Mouse (Mus musculus): Measurements from ENCODE around the gene Asgr2.
"Not testable (repeated sequence)": the region's sequence is repeated elsewhere in the genome, so short reads cannot be mapped to it uniquely, and the experiment has no call there.

Gene Asgr2

DNA sequence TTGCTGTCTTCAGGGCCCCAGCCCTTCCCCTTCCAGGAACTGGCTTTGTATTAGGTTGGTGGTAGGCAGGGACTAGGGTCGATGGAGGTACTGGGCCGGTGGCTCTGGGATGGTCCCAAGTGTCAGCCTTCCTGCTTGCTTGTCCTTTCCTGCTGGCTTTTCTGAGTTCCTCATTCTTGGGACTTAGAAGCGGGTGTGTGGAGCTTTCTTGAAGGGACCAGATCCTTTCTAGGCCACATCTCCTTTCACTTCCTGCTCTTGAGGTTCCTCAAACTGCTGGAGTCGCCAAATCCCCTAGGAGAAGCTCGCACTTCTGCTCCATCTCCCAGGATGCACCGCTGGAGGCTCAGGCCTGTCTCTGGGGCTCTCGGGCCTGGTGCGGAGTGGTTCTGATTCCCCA is 7.9 kb upstream of the Asgr2 start:
- DNase-seq (ENCODE audit: low read depth, low spot score) = peak; percentile 26

DNA sequence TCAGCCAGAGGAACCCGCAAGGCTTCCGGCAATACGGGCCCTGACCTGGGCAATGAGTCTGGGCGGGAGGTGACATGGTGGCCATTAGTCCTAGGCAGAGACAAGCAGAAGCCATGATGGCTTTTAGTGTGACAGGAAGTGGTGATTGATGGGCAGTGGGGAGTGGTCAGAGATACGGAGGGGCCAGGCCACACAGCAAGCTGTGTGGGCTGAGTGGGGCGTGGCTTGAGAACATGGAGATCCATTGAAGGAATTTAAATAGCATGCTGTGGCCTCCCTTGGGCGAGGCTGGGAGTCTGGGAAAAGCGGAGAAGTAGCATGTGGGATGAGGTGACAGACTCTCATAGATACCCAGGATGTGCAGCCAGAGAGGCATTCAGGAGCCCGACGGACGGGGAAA is 5.0 kb downstream of the Asgr2 start:
- no peak for DNase-seq (ENCODE audit: low read depth, low spot score)

DNA sequence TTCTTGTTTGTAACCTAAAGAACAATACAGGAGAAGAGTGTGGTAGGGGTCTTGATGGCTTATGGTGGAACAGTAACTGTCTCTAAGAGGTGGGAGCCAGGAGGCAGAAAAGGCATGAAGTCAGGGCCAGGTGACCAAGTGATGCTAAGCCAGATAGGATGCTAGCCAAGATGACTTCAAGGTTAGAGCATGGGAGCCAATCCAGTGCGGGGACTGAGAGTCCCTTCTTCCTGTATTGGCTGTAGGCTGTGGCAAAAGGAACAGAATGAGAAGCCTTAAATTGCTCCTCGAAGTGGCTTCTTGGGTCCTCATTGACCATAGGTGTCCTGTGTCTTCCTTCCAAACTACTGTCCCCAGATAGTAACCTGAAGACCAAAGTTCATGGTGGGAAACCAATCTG is 6.7 kb downstream of the Asgr2 start:
- no peak for DNase-seq (ENCODE audit: low read depth, low spot score)

DNA sequence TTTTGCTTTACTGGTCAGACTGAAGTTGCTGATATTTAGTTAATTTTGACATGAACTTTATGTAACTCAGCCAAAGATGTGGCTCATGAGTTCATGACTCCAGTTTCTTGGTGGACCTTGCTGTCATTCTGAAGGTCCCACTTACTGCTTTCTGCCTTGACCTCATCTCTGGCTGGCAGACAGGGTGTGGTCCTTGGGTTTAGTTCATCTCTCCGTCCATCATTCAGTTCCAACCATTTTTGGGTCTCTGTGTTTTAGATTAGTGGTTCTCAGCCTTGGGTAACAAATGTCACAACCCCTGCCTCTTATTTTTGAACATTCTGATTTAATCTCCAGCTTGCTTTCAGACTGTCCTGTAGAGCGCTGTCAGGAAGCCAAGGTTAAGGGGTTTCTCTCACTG is 7.4 kb downstream of the Asgr2 start:
- DNase-seq (ENCODE audit: low read depth, low spot score) = no peak

DNA sequence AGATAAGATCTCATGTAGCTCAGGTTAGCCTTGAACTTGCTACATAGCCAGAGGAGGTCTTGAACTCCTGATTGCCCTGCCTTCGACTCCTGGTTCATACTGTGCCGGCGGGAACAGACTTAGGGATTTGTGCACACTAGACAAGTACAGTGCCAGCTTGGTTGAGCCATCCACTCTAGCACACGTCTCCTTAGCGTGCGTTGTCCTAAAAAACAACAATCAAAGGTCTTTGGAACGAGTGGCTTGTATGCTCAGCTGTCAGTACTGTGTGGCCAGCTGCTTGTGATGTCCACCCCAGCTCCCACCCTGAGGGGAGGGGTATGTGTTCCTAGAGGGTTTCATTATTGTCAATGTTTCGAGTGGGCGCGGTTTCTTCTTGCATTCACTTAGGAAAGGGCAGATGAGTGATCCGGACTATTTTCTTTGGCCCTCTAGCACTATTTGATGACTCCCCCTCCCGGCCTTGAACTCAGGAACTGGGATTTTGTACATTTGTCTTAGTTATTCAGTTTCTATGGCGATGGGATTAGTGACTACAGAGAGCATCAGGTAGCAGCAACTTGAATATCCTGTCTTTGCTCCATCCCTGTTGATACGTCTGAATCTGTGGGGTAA is 11.4 kb downstream of the Asgr2 start:
- no peak for DNase-seq (ENCODE audit: low read depth, low spot score)

DNA sequence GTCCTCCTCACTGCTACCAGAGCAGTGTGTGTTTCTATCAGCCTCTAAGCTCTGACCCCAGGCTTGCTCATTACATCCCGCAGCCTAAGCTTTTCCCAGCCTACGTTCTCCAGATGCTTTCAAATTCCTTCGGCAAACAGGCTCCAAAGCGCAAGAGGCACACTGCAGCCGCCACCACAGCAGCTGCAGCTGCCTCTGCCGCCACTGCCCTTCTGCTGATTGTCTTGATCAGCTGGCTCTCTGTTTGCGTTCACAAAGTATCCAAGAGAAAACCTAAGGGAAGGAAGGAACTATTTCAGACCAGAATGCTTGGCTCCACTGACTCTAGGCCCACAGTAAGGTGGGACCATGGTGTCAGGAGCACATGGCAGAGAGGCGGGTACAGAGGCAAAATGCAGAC is 14.6 kb downstream of the Asgr2 start:
- no peak for DNase-seq (ENCODE audit: low read depth, low spot score)

DNA sequence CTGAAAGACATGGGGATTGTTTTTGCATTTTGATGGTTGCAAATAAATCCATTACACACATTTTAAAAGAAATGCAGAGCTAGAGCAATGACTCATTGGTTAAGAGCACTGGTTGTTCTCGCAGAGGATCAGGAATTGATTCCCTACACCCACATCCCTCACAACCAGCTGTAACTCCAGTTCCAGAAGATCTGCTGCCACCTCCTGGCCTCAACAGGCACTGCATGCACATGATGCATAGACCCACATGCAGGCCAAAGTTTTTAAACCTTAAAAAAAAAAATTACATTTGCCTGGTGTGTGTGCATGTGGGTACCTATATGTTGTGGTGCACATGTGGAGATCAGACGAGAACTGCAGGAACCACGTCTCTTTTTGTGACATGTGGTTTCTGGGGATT is 17.7 kb downstream of the Asgr2 start:
- DNase-seq (ENCODE audit: low read depth, low spot score) = no peak

DNA sequence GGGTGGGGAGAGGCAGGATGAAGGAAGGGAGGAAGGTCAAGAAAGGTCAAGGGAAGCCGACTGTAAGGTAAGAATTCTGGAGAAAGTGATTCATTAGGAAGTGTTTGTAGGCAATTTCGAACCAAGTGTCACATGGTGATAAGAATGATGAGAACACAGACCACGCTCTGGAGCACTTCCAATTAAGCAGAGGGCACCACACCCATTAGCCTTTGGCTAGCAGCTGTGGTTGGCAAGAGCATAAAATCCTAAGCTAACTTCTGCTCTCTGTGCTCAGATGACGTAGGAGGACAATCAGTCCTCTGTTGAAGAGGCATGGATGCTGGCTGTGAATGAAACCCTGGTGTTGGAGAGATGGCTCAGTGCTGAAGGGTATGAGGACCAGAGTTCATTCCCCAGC is 22.1 kb downstream of the Asgr2 start:
- peak; percentile 4 for DNase-seq (ENCODE audit: low read depth, low spot score)

DNA sequence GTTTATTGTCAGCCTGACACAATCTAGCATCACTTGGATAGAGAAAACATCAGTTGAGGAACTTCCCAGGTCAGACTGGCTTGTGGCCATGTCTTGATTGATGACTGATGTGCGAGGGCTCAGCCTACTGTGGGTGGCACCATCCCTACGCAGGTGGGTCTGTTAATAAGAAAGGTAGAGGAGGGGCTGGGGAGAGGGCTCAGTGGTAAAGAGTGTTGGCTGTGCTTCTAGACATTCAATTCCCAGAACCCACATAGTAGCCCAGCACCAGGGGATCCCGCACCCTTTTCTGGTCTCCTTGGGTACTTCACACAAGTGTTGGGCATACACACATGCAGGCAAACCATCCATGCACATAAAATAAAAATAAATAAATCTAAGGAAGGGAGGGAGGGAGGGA is 23.5 kb downstream of the Asgr2 start:
- DNase-seq (ENCODE audit: low read depth, low spot score) = no peak

DNA sequence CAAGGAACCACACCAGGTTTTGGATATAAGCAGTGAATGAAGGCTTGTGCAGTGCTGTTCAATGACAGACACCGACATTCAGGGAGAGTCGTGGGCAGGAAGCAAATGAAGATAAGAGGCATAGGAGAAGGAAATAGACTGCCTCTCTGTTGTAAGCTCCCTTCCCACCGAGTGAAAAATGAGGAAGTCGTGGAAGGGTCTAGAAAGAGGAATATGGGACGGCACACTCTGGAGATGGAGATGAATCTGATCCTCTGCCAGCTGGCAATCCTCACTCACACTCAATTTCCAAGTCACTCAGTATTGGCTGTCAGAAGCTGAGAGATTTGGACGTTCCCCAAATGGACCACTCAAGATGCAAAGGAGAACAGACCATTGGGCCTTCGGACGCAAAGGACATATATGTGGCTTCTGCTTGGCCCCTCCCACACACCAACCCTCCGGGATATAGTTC is 37.5 kb downstream of the Asgr2 start, which contains the start of gene Mgl2:
TSS of gene Mgl2 (plus strand) at position 404 of the 454 bp plus-strand sequence.
- no peak for DNase-seq (ENCODE audit: low read depth, low spot score)

DNA sequence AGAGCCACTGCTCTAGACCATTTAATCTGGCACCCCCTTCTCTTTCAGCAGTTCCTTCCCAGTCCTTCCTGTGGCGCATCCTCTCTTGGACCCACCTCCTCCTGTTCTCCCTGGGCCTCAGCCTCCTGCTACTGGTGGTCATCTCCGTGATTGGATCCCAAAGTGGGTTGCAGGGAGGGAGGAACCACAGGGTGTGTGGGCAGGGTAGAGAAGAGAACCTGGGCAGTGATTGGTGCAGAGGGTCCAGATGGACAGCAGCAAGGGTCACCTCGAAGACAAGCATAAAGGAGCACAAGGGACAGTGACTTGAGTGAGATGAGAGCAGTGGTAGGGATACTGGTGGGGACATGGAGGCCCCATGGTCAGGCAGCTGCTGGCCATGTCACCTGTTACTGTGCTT is 42.6 kb downstream of the Asgr2 start:
- DNase-seq (ENCODE audit: low read depth, low spot score) = not testable (repeated sequence)

DNA sequence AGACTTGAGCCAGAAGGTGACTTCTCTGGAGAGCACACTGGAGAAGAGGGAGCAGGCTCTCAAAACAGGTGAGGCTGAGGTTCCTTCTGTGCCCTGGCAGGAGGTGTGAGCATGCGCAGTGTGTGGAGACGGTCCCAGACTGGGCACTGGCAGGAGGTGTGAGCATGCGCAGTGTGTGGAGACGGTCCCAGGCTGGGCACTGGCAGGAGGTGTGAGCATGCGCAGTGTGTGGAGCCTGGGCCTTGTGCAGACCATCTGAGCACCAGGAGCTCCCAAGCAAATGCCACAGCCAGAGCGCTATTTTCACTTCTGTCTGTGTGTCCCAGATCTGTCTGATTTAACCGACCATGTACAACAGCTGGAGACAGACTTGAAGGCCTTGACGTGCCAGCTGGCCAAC is 43.5 kb downstream of the Asgr2 start:
- not testable (repeated sequence) for DNase-seq (ENCODE audit: low read depth, low spot score)

DNA sequence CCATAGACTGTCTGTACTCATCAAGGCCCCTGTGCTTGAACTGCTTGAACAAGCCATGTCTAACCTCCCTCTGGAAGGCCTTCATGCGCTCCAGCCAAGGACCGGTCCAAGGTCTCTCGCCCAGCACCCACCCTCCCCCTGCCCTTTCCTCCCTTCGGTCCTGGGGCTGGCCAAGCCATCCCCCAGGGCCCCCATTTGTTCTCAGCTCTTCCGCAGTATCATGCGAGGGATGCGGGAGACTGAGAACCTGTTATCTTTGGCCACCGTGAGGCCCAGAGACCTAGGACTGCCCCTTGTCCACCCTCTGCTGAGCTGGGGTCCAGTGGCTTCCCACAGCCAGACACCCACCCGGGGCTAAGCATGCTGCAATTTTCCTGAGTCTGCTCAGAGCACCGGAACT is 46.7 kb downstream of the Asgr2 start:
- no peak for DNase-seq (ENCODE audit: low read depth, low spot score)

DNA sequence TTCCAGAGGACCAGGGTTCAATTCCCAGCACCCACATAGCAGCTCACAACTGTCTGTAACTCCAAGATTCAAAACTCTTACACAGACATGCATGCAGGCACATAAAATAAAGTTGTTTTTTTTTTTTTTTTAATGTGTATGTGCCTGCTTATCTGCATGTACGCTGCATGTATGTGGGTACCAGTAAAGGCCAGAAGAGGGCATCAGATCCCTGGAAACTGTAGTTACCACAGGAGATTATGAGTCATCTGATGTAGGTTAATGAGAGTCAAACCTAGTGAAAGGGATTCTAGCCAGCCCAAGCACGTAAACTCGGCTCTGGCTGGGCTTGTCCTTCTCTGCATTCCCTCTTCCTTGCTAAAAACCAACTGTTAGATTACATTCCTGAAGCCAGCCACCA is 58.6 kb downstream of the Asgr2 start:
- no peak for DNase-seq (ENCODE audit: low read depth, low spot score)

All from telencephalon, adult 2 months (tissue).